Mouse (Mus musculus): ENCODE results near the gene Cyp4a32. TPM values are rescaled to one million over a fixed set of nuclear protein-coding genes. Genes with fewer than 3 reads are reported as not detected.
A peak's percentile ranks its signal among the peaks of the same experiment; 100 is the strongest.
"Not testable (repeated sequence)": the region's sequence is repeated elsewhere in the genome, so short reads cannot be mapped to it uniquely, and the experiment has no call there.

The Cyp4a32 gene
- polyA plus RNA-seq, 1 experiment: not detected

DNA sequence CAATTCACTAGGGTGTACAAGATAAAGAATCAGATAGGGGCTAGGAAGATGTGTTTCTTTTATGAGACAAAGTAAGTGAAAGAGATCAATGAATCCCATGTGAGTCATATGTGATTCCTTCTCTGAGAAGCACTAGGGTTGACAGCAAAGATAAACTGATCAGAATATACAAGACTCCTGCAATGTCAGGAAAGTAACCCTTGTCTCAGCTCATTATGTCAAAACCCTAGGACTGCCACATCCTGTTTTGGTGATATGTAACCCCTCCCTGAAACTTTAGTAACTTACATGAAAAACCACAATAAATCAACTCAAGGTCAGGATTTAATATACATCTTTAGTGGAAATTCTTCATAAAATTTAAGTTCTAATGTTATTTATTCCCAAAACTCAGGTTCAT is 13.2 kb downstream of the Cyp4a32 start:
- no peak for TF ChIP-seq CTCF (IDR thresholded peaks at IDR 0.05; ENCODE audit: borderline replicate concordance, extremely low read depth, insufficient read depth, insufficient read length)
- TF ChIP-seq POLR2A (IDR thresholded peaks at IDR 0.05; ENCODE audit: borderline replicate concordance, extremely low read depth, insufficient read depth, insufficient read length, poor library complexity, severe bottlenecking): no peak

DNA sequence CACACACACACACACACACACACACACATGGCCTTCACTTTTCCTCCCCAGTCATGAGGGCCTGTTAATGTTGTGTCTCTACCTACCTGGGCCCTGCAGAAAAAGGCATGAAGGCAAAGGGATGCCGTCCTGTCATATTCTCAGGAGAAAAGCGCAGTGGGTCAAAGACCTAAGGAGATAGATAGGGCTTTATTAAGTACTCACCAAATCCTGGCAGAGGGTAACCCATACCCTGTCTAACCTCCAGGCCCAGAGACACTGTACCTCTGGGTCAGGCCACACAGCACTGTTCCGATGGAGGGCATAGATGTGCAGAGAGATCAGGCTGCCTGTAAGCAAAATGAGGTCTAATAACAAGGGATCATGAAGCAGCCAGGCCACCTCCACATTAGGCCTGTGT is 24.8 kb downstream of the Cyp4a32 start:
- DNase-seq (ENCODE audit: low read depth): not testable (repeated sequence)

More for the DNA sequence above, 13.2 kb downstream of the Cyp4a32 start:
- DNase-seq (ENCODE audit: low read depth): no peak

DNA sequence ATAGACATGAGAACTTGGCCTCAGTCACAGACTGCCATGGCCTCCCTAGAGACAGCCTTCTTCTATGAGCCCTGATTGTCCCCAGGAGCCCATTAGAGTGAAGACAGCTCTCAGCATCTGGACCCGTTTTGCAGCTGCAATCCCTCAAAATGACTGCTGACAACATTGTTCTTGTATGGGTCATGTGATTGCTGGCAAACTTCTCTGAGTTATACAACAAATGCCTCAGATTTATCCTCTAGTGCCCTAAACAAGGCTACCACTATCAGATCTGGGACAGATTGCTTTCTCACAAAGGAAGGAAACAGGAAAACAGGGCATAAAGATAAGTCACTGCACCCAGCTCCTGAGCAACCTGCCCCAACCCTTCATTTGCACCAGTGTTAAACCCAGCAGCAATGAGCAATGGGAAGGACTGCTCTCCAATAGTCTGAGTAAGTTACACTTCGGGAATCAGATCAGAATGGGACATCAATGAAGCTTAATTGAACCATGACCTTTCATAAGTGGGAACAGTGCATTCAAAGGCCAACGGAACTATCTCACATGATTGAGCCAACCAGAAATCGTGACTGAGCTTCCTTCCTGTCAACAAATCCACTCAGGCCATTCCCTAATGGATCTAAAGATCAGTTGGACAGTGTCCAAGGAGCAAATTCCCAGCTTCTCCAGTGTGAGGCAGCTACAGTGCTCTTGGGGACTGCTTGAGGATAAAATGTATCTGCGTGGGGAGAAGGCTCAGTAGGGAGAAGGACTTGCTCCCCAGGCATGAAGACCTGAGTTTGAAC is 42.4 kb downstream of the Cyp4a32 start:
- DNase-seq (ENCODE audit: low read depth): no peak
- TF ChIP-seq POLR2A (IDR thresholded peaks at IDR 0.05; ENCODE audit: borderline replicate concordance, extremely low read depth, insufficient read depth, insufficient read length, poor library complexity, severe bottlenecking) (no peak), CTCF (IDR thresholded peaks at IDR 0.05; ENCODE audit: borderline replicate concordance, extremely low read depth, insufficient read depth, insufficient read length) (no peak)

DNA sequence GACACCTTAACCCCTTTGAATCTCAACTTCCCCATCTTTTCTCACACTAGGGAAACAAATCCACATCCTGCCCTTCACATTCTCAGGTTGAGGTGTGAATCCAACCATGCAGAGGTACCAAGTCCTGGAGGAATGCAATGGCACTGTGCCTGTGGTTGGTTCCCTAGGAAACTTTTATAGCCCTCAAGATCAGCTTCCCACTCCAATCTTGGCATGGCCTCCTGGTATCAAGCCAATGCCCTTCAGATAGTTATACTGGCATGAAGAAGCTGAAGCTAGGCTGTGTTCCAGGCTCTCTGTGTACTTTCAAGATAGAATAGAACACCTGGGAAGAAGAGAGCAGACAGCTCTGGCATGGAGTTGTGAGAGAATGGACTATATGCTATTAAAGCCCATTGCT is 44.6 kb downstream of the Cyp4a32 start:
- TF ChIP-seq POLR2A (IDR thresholded peaks at IDR 0.05; ENCODE audit: borderline replicate concordance, extremely low read depth, insufficient read depth, insufficient read length, poor library complexity, severe bottlenecking): no peak
- no peak for TF ChIP-seq CTCF (IDR thresholded peaks at IDR 0.05; ENCODE audit: borderline replicate concordance, extremely low read depth, insufficient read depth, insufficient read length)
- peak; percentile 11 for DNase-seq (ENCODE audit: low read depth)

DNA sequence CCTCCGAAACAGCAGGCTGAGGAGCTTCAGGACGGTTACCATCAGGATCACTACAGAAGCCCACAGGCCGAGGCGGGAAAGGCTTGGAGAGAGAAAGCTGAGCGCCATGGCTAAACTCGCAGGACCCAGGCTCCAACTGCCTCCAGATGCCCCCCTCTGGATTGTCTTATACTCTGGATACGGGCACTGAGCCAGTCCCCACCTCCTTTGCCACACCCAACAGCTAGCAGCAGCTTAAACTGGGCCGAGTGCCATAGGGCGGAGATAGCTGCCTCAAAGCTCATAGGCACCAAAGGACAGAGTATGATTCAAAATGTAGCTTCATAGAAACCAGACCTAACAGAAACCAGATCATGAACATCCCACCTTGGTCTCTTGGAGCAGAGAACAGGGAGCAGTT is 46.8 kb downstream of the Cyp4a32 start, which contains the start of gene Cyp4b1:
Gene Cyp4b1 (minus strand): TSS at position 144 of the 400 bp plus-strand sequence.
- TF ChIP-seq CTCF (IDR thresholded peaks at IDR 0.05; ENCODE audit: borderline replicate concordance, extremely low read depth, insufficient read depth, insufficient read length) (no peak), POLR2A (IDR thresholded peaks at IDR 0.05; ENCODE audit: borderline replicate concordance, extremely low read depth, insufficient read depth, insufficient read length, poor library complexity, severe bottlenecking) (no peak)
- DNase-seq (ENCODE audit: low read depth): peak; percentile 7

DNA sequence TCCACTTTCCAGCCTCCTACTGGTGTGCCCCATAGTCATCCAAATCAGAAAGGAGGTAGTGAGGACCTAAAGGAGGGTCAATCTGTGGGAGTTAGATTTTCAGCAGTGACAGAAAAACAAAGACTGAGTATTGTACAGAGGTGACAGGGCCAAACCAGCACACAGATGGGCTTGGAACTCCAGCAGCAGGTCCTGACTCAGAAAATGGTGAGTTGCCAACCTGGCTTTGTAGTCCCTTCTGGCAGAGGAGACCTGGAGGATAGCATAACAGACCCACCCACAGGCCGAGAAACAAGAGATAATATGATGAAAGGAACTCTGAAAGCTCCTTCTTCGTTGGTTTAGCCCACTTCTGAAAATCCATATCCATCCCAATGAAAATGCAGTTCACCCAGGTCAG is 48.0 kb downstream of the Cyp4a32 start:
- no peak for TF ChIP-seq POLR2A (IDR thresholded peaks at IDR 0.05; ENCODE audit: borderline replicate concordance, extremely low read depth, insufficient read depth, insufficient read length, poor library complexity, severe bottlenecking)
- TF ChIP-seq CTCF (IDR thresholded peaks at IDR 0.05; ENCODE audit: borderline replicate concordance, extremely low read depth, insufficient read depth, insufficient read length): no peak
- DNase-seq (ENCODE audit: low read depth): no peak

DNA sequence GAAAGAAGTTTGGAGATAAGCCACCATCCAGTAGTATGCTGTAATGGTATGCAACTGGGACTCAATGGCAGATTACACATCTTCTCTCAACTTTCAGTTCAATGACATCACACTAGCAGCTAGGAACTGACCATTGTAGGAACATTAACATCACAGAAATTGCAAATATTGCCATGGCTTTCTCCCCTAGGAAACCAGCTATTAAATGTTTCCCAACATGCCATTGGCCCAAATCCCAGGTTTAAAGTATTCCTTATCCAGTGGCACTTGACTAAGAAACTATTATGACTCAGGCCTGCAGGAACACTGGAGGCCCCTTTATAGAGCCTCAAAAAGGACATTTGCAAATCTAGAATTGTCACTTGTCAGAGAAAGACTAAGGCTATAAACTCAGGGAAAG is 48.6 kb downstream of the Cyp4a32 start:
- DNase-seq (ENCODE audit: low read depth): no peak
- TF ChIP-seq POLR2A (IDR thresholded peaks at IDR 0.05; ENCODE audit: borderline replicate concordance, extremely low read depth, insufficient read depth, insufficient read length, poor library complexity, severe bottlenecking) (no peak), CTCF (IDR thresholded peaks at IDR 0.05; ENCODE audit: borderline replicate concordance, extremely low read depth, insufficient read depth, insufficient read length) (no peak)

DNA sequence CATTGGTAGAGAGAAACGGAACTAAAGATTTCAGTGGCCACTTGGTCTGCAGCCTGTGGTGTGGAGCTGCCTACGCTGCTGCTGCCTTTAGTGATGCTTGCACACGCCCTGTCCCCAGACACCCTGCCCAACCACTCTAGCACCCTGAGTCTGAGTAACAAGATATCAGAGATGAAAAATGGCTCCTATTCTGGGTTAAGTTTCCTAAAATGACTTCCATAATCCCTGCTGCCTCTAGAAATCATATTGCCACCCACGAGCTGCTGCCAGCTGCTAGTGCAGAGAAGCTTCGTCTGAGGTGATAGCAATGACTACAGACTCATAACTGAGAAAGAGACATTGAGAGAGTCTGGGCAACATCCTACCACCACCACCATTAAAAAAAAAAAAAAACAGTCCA is 50.1 kb downstream of the Cyp4a32 start:
- DNase-seq (ENCODE audit: low read depth): no peak
- no peak for TF ChIP-seq CTCF (IDR thresholded peaks at IDR 0.05; ENCODE audit: borderline replicate concordance, extremely low read depth, insufficient read depth, insufficient read length)
- no peak for TF ChIP-seq POLR2A (IDR thresholded peaks at IDR 0.05; ENCODE audit: borderline replicate concordance, extremely low read depth, insufficient read depth, insufficient read length, poor library complexity, severe bottlenecking)

DNA sequence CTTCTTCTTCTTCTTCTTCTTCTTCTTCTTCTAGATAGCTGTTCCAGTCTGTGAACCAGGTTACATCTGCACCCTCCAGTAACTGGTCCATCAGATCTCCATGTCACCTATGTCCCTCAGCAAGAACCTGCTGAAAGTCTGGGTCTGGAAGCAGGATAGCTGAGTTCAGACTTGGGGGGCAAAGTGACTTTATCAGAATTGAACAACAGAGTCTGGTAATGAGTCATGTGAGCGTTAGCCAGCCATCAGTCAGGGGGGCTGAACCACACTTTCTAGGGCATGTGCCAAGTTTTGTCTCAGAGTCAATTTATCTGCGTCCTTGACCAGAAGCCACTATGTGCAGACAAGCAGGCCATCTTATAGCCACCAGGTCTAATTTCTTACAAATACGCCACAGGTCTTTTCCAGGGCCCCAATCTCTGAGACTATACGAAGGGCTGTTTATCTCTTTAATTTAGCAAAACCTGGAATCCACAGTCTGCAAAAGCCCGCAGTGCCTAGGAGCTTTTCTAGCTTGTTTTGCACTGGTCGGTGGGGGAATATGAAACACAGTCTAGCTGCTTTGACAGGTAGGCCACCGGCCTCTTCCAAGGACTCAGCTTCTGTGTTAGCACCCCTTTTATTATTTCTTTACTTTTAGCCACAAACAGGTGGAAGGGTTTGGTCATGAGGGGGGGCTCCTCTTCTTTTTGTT is 55.2 kb downstream of the Cyp4a32 start:
- not testable (repeated sequence) for DNase-seq (ENCODE audit: low read depth)

DNA sequence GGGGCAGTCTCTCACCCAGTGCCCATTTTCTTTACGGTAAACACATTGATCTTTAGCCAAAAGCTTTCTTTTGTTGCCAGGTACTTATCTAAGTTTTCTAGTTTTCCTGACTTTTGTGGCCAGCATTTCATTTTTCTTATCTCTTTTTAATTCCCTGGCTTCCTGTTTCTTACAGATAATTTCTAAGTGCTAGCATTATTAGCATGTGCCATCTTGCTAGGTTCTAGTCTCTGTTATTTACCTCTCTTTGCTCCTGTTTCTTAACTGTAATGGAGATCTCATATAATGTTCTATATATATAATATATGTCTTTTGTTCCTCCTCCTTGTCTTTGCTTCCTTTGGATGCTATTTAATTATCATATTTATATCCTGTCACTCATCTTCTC is 55.8 kb downstream of the Cyp4a32 start:
- not testable (repeated sequence) for DNase-seq (ENCODE audit: low read depth)

DNA sequence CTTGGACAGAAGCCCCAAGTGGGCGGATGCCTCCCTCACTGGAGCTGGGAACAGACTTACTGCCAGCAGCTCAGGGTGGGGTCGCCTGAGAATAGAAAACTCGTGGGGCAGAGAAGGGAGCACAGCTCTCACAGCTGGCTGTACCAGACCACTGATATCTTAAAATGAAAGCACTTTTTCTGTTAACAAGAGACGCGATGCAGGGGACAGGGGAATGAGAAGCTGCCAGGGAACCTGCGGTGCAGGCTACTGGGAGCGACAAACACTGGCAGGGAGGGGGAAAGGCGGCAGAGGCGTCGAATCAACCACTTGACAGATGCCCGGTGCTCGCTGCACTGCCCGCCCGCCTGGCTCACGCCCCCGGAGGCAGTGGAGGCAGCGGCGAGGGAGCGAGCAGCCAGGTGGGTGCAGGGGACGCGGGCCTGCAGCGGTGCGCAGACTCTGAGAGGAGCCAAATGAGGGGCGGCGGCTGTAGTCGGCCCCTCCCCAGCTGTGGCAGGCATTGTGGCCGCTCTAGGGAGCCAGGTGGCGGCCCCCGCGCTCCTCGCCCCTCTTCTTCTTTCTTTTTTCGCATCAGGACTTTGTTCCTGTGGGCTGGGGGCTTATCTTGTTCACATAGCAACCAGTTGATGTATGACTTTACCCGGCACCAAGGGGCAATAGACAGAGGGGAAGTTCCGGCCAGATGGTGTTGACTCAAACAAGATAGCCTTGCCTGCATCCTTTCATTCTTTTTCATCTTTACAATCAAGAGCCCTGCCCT is 56.5 kb downstream of the Cyp4a32 start:
- peak; percentile 55 for DNase-seq (ENCODE audit: low read depth)
- no peak for TF ChIP-seq POLR2A (IDR thresholded peaks at IDR 0.05; ENCODE audit: borderline replicate concordance, extremely low read depth, insufficient read depth, insufficient read length, poor library complexity, severe bottlenecking)
- no peak for TF ChIP-seq CTCF (IDR thresholded peaks at IDR 0.05; ENCODE audit: borderline replicate concordance, extremely low read depth, insufficient read depth, insufficient read length)

DNA sequence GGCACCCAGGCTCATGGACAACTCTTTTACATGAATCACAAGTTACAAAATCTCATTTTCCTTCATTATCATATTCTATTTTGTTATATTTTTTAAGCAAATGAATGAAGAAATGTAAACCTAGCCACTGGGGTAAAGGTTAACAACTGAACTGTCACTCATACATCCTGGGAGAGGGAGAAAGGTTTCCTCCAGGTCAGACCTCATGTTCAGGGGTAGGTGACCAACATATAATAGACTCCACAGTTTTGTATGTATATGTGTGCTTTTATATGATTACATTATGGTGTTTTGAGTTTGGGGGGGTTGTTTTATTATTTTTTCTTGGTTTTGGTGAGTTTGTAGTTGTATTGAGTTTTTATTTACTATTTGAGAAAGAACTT is 57.1 kb downstream of the Cyp4a32 start:
- TF ChIP-seq POLR2A (IDR thresholded peaks at IDR 0.05; ENCODE audit: borderline replicate concordance, extremely low read depth, insufficient read depth, insufficient read length, poor library complexity, severe bottlenecking) (no peak), CTCF (IDR thresholded peaks at IDR 0.05; ENCODE audit: borderline replicate concordance, extremely low read depth, insufficient read depth, insufficient read length) (no peak)
- DNase-seq (ENCODE audit: low read depth): no peak

Measured in brain, embryonic 14.5 days (tissue).